8 mouse cellular contexts compared by ENCODE assay signal in genomic region chr4:117891738-117892161, GRCm38 (mm10). TPM values are rescaled to one million over a fixed set of nuclear protein-coding genes. Genes with fewer than 3 reads are reported as not detected.
DNase-seq lines count a peak whose midpoint lies in the region; ATAC-seq lines count a peak whose summit lies in the region.

Dph2 (minus strand) TSS chr4:117892032.

- WGBS in hindbrain, embryonic 10.5 days, result under 1% methylated on average over 21 of the region's 21 CpGs
- WGBS in lung, embryonic 16.5 days, result 0% methylated on average over 21 of the region's 21 CpGs

- H3K9me3 ChIP-seq in hindbrain, embryonic 10.5 days, result no peaks in the 10 kb centered on the region
- no peaks in the 10 kb centered on the region for H3K9me3 ChIP-seq in lung, embryonic 16.5 days (ENCODE audit: control insufficient read depth, low read length)

- DNase-seq in NIH3T3 (ENCODE audit: low read depth), result peak; percentile 91
- DNase-seq in cerebellum, adult 9-10 months, result peak; percentile 92
- peak; percentile 82 for DNase-seq in hindbrain, embryonic 10.5 days (ENCODE audit: low spot score)
- DNase-seq in layer of hippocampus, adult 9-10 months (ENCODE audit: low spot score), result peak; percentile 67
- DNase-seq in ovary, postnatal 36 days (ENCODE audit: low spot score), result peak; percentile 67
- peak; percentile 82 for DNase-seq in thymus, postnatal 14 days

- H3K4me1 ChIP-seq in hindbrain, embryonic 10.5 days (replicated peaks), result peaks cover 27% of the 10 kb centered on the region
- H3K4me1 ChIP-seq in lung, embryonic 16.5 days (replicated peaks; ENCODE audit: control insufficient read depth, insufficient read depth, low read length), result peaks cover 12% of the 10 kb centered on the region

- ATAC-seq in frontal cortex, adult (ENCODE audit: low TSS enrichment), result peak; percentile 87
- peak; percentile 84 for ATAC-seq in lung, embryonic 16.5 days (ENCODE audit: low read depth)

- peaks cover 55% of the 10 kb centered on the region for H3K36me3 ChIP-seq in hindbrain, embryonic 10.5 days
- no peaks in the 10 kb centered on the region; the same call in 1 of the 2 replicates for H3K36me3 ChIP-seq in lung, embryonic 16.5 days (ENCODE audit: control insufficient read depth, insufficient read depth, low read length)

- H3K9ac ChIP-seq in lung, embryonic 16.5 days (ENCODE audit: low read length), result peak within 1 kb of the TSS; percentile 62

- peak within 1 kb of the TSS; percentile 76 for H3K4me3 ChIP-seq in hindbrain, embryonic 10.5 days
- peak within 1 kb of the TSS; percentile 66 for H3K4me3 ChIP-seq in lung, embryonic 16.5 days (ENCODE audit: low read length)

- no peaks in the 10 kb centered on the region for H3K27me3 ChIP-seq in hindbrain, embryonic 10.5 days (ENCODE audit: insufficient read depth, poor library complexity, severe bottlenecking)
- no peaks in the 10 kb centered on the region for H3K27me3 ChIP-seq in lung, embryonic 16.5 days (ENCODE audit: control insufficient read depth, insufficient read depth, low read depth, low read length)

- H3K27ac ChIP-seq in hindbrain, embryonic 10.5 days, result peak within 1 kb of the TSS; percentile 36; the same call in 1 of the 2 replicates
- H3K27ac ChIP-seq in lung, embryonic 16.5 days (ENCODE audit: low read length), result no peak within 1 kb of the TSS

- H3K4me2 ChIP-seq in lung, embryonic 16.5 days (ENCODE audit: low read depth, low read length), result peak within 1 kb of the TSS; percentile 78

RNA-seq across cellular contexts. Expression of gene Dph2, which starts in this region (rescaled TPM):
- 27.1 and 27.5 TPM in 2 replicates for polyA plus RNA-seq in hindbrain, embryonic 10.5 days (2016; fragmentation: Nextera tagmentation; extraction: Ambion mirVana)
- polyA plus RNA-seq in lung, embryonic 16.5 days (2015; fragmentation: Nextera tagmentation; extraction: Ambion mirVana), result 16.2 and 17.9 TPM in 2 replicates
